Mouse (Mus musculus) stomach, postnatal 0 days (tissue): ENCODE measurements at regions not wholly inside any gene's neighbourhood (a gene's known extent, or its start where the extent isn't known, plus 50 kb on each side); places are given as distances from the start of the nearest gene placed in this dataset.

Source experiments
- ATAC-seq: fragments of 200-750 bp; cut with Nextera tagmentation; 2 replicates; pipeline ENCODE4 v1.8.0; 2017; ENCODE audit not compliant: low FRiP score, low TSS enrichment
- DNase-seq: peaks from one replicate; pipeline ENCODE4 v3.0.0-alpha.2; 2016; ENCODE audit warnings: low spot score
- H3K27ac ChIP-seq: fragments of 300-500 bp; sonication (generic); replicated peaks from 2 replicates; pipeline ENCODE4 v1.5.1; 2014; ENCODE audit warnings: mild to moderate bottlenecking, control low read depth
- H3K27me3 ChIP-seq: fragments of 300-500 bp; sonication (generic); 2 replicates; pipeline ENCODE4 v1.6.1; 2014; ENCODE audit warnings: low read length; ENCODE audit not compliant: control insufficient read depth, insufficient read depth
- H3K36me3 ChIP-seq: fragments of 300-500 bp; sonication (generic); 2 replicates; pipeline ENCODE4 v1.6.1; 2014; ENCODE audit warnings: low read length, mixed read lengths; ENCODE audit not compliant: control insufficient read depth, insufficient read depth
- H3K4me1 ChIP-seq: fragments of 300-500 bp; sonication (generic); replicated peaks from 2 replicates; pipeline ENCODE4 v1.6.1; 2014; ENCODE audit warnings: antibody characterized with exemption; ENCODE audit not compliant: control insufficient read depth, insufficient read depth
- H3K4me2 ChIP-seq: fragments of 300-500 bp; sonication (generic); replicated peaks from 2 replicates; pipeline ENCODE4 v1.6.1; 2014; ENCODE audit warnings: low read depth, mild to moderate bottlenecking, control low read depth, moderate library complexity
- H3K4me3 ChIP-seq: fragments of 300-500 bp; sonication (generic); 2 replicates; pipeline ENCODE4 v1.5.1; 2014; ENCODE audit warnings: low read depth, low read length, control low read depth
- H3K9ac ChIP-seq: fragments of 300-500 bp; sonication (generic); 2 replicates; pipeline ENCODE4 v1.6.1; 2014; ENCODE audit warnings: mild to moderate bottlenecking, low read length, control low read depth, mixed read lengths
- H3K9me3 ChIP-seq: fragments of 300-500 bp; sonication (generic); 2 replicates; pipeline ENCODE4 v1.6.1; 2016; ENCODE audit warnings: low read length; ENCODE audit not compliant: control insufficient read depth
- CTCF ChIP-seq: IDR thresholded peaks from 2 replicates; pipeline ENCODE4 v1.5.1; 2016; ENCODE audit warnings: antibody characterized with exemption, low read depth, mild to moderate bottlenecking, moderate library complexity
- EP300 ChIP-seq: optimal IDR thresholded peaks from 2 replicates; pipeline ENCODE3; 2016; ENCODE audit warnings: antibody characterized with exemption
- WGBS: fragments of 180-500 bp; shearing (Covaris S2); extraction: QIAGEN DNeasy Blood & Tissue Kit; methylation state at CpG from one replicate; pipeline ENCODE4 v1.1.7; 2014; 5-methylcytosine and 5-hydroxymethylcytosine counted together

DNA sequence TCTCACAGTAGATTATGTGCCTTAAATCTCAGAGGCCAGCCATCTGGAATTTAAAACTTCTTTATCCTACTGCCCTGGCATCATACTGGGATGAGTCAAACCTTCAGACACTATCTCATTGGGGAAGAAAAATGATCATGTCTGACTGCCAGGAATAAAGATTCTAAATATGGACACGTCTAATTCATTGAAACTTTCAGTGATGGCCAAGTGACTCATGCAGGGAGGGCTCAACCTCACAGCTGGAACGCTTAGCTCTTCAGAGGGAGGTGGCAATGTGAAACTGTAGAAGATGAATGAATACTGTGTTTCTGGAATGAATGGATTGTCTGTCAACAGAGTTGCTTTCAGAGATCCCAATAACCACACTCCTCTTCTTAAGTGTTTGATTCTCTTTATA lies 1357.2 kb downstream of the Stim2 start:
- no peak overlapping the region for H3K27ac ChIP-seq
- H3K4me1 ChIP-seq: no peaks in the 10 kb centered on the region
- H3K4me3 ChIP-seq: no peak overlapping the region
- H3K4me2 ChIP-seq: no peak overlapping the region
- 14% methylated on average over 2 of the region's 2 CpGs for WGBS
- H3K9ac ChIP-seq: no peak overlapping the region
- no peak for DNase-seq
- no peak for ATAC-seq
- no peaks in the 10 kb centered on the region for H3K27me3 ChIP-seq
- H3K36me3 ChIP-seq: no peaks in the 10 kb centered on the region
- no peaks in the 10 kb centered on the region for H3K9me3 ChIP-seq
- TF ChIP-seq CTCF: no peak
- no peak for TF ChIP-seq EP300

DNA sequence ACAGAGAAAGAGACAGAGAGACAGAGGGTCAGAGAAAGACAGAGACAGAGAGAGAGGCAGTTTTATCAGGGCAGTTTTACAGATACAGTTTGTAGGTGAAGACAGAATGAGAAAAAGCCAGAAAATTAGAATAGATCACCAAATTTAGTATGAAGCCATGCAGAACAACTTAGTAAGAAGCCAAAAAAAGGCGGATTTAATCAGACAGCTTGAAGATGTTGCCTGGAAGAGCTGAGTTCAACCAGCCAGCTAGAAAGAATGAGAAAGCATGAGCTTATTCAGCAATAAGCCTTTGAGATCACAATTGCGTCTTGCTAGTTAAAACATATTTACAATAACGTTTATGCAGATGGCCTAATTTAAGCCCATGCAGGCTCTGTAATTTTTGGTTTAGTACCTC lies 1376.0 kb downstream of the Stim2 start:
- no peak for TF ChIP-seq CTCF
- TF ChIP-seq EP300: no peak
- Histone ChIP-seq H3K9ac (no peak overlapping the region), H3K4me1 (no peaks in the 10 kb centered on the region), H3K27ac (no peak overlapping the region), H3K36me3 (no peaks in the 10 kb centered on the region), H3K4me2 (no peak overlapping the region), H3K27me3 (no peaks in the 10 kb centered on the region), H3K9me3 (no peaks in the 10 kb centered on the region), H3K4me3 (no peak overlapping the region)
- 65% methylated on average over 3 of the region's 3 CpGs for WGBS
- ATAC-seq (no peak), DNase-seq (no peak)

DNA sequence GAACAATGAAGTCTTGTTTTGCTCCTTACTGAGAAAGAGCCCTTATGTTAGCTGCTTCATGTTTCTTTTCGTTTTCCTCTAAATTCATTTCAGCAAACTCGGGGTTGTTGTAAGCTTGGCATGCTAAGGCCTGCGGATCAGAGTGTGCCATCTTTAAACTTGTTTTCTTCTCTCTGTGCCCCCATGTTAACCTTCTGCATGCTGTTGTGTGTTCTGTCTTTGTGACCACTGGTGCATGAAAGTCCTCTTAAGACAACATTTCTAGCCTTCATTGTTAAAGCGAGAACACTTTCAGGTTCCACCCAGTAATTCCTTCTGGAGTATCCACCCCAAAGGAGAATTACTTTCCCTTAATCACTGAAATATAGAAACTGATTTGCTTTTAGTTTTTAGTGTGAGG lies 1392.5 kb downstream of the Stim2 start:
- H3K27ac ChIP-seq: no peak overlapping the region
- ATAC-seq (no peak), DNase-seq (no peak)
- H3K4me2 ChIP-seq: no peak overlapping the region
- no peaks in the 10 kb centered on the region for H3K9me3 ChIP-seq
- no peak for TF ChIP-seq EP300
- no peak for TF ChIP-seq CTCF
- H3K9ac ChIP-seq: no peak overlapping the region
- WGBS: 71% methylated on average over 4 of the region's 4 CpGs
- no peaks in the 10 kb centered on the region for H3K4me1 ChIP-seq
- no peaks in the 10 kb centered on the region for H3K36me3 ChIP-seq
- H3K4me3 ChIP-seq: no peak overlapping the region
- no peaks in the 10 kb centered on the region for H3K27me3 ChIP-seq

DNA sequence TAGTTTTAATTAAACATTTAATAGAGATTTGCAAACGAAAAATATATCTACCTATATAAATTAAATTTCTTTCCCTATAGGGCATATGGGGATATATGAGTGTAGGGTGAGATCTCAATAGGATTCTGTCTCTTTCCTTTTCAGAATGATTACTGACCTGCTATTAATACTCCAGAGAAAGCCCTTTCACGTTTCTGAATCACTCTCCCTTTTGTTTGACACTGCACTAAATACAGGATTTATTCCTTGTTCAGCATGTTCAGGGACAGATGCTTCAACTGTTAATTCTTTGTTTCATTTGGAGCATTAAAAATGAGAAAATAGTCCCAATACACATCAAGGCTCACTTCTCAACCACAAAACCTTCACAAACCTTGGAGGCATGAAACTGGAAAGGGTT lies 1397.7 kb downstream of the Stim2 start:
- no peak overlapping the region for H3K4me2 ChIP-seq
- no peak for ATAC-seq
- H3K9me3 ChIP-seq: no peaks in the 10 kb centered on the region
- WGBS: 22% methylated on average over 2 of the region's 2 CpGs
- no peak overlapping the region for H3K4me3 ChIP-seq
- no peaks in the 10 kb centered on the region for H3K36me3 ChIP-seq
- H3K9ac ChIP-seq: no peak overlapping the region
- DNase-seq: no peak
- no peaks in the 10 kb centered on the region for H3K4me1 ChIP-seq
- H3K27ac ChIP-seq: no peak overlapping the region
- H3K27me3 ChIP-seq: no peaks in the 10 kb centered on the region
- no peak for TF ChIP-seq EP300
- TF ChIP-seq CTCF: no peak

DNA sequence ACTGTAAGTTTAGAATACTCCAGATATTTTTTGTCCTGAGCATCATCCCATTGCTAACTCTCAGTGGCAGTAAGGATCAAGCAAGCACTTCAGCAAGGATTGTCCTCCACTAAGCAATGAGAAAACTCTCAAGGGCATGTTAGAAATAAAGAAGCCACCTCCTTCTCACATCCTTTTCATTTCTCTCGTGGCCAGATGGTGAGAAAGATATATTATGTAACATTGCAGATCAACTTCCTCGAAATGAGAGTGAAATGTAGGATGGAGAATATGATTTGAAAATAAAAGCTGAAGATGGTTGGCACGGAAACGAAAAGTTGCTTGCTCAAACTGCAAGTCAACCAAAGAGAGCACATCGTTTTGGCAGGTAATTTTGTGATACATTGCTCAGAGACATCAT lies 1417.8 kb downstream of the Stim2 start:
- Histone ChIP-seq H3K27ac (no peak overlapping the region), H3K9me3 (no peaks in the 10 kb centered on the region), H3K4me3 (no peak overlapping the region), H3K36me3 (no peaks in the 10 kb centered on the region), H3K9ac (no peak overlapping the region), H3K27me3 (no peaks in the 10 kb centered on the region), H3K4me1 (no peaks in the 10 kb centered on the region), H3K4me2 (no peak overlapping the region)
- TF ChIP-seq EP300: no peak
- TF ChIP-seq CTCF: no peak
- ATAC-seq: no peak
- no peak for DNase-seq
- WGBS: 66% methylated on average over 5 of the region's 5 CpGs

DNA sequence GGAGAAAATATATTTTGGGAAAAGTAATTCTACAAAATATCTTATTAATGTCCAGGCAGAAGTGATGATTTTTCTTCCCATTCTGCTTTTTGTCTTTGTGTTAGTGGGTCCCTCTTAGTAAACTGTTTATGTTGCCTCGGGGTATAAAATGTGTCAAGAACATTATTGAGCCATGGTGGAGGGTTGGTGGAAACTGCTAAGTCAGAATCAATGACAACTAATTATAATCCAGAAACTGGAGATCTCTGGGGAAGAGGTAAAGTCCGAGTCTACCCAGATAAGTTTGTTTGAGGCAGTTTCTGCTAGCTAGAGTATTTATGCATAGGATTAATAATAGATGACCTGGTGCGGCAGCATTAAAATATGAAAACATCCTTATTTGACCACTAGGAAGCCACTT lies 1440.9 kb downstream of the Stim2 start:
- no peak for TF ChIP-seq CTCF
- TF ChIP-seq EP300: no peak
- Histone ChIP-seq H3K27ac (no peak overlapping the region), H3K9ac (no peak overlapping the region), H3K36me3 (no peaks in the 10 kb centered on the region), H3K4me1 (no peaks in the 10 kb centered on the region), H3K27me3 (no peaks in the 10 kb centered on the region), H3K4me3 (no peak overlapping the region), H3K9me3 (no peaks in the 10 kb centered on the region), H3K4me2 (no peak overlapping the region)
- DNase-seq (no peak), ATAC-seq (no peak)
- WGBS: 67% methylated on average over 3 of the region's 3 CpGs

DNA sequence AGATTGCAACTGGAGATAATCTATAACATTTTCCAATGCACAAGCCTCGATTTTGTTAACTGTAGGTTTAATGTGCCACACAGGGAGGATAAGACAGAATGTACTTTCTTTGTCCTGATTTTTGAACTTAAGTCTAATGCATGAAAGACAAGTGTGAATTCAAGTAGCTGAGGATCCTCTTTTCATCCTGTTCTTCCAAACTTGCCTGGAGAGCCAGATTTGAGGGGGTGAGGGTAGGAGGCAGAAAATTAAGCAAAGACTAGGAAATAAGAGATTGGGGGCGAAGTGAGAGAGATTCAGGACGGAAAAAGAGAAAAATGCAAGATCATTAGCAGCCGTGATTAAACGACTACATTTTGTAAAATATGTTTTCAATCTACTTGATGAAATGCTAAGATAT lies 1450.8 kb downstream of the Stim2 start:
- WGBS: 71% methylated on average over 5 of the region's 5 CpGs
- ATAC-seq: no peak
- Histone ChIP-seq H3K36me3 (no peaks in the 10 kb centered on the region), H3K27me3 (no peaks in the 10 kb centered on the region), H3K27ac (no peak overlapping the region), H3K4me1 (no peaks in the 10 kb centered on the region), H3K9ac (no peak overlapping the region), H3K9me3 (no peaks in the 10 kb centered on the region), H3K4me3 (no peak overlapping the region), H3K4me2 (no peak overlapping the region)
- no peak for DNase-seq
- no peak for TF ChIP-seq EP300
- no peak for TF ChIP-seq CTCF
